Mouse (Mus musculus): ENCODE results near the gene Gemin2. TPM values are rescaled to one million over a fixed set of nuclear protein-coding genes. Genes with fewer than 3 reads are reported as not detected.
A peak's percentile ranks its signal among the peaks of the same experiment; 100 is the strongest.
"Not testable (repeated sequence)": the region's sequence is repeated elsewhere in the genome, so short reads cannot be mapped to it uniquely, and the experiment has no call there.

Gemin2 gene
- total RNA-seq, 2 experiments from 2014 or later, result 8.3 to 8.8 TPM

- no peak for DNase-seq (ENCODE audit: low spot score in 2 of 2)
Observed at GRCm38 (mm10) chr12:59056222-59056621, 43.0 kb downstream of the Gemin2 start.

- DNase-seq (ENCODE audit: low spot score in 2 of 2), result not testable (repeated sequence)
Observed at GRCm38 (mm10) chr12:59058242-59058641, 45.0 kb downstream of the Gemin2 start.

- DNase-seq (ENCODE audit: low spot score in 2 of 2), result no peak
Observed at GRCm38 (mm10) chr12:59060322-59060721, 47.1 kb downstream of the Gemin2 start.

- peak; percentile 76 to 84 for DNase-seq (ENCODE audit: low spot score in 2 of 2)
Observed at GRCm38 (mm10) chr12:59060993-59061595, 47.9 kb downstream of the Gemin2 start, which contains the start of gene Trappc6b. Gene Trappc6b (minus strand): TSS chr12:59061472.

GRCm38 (mm10) chr12:59064837-59065236, 51.6 kb downstream of the Gemin2 start:
- no peak for DNase-seq (ENCODE audit: low spot score in 2 of 2)

- no peak for DNase-seq (ENCODE audit: low spot score in 2 of 2)
Observed at GRCm38 (mm10) chr12:59065776-59066175, 52.6 kb downstream of the Gemin2 start.

GRCm38 (mm10) chr12:59066448-59067077, 53.4 kb downstream of the Gemin2 start, which contains the start of gene Pnn:
Gene Pnn (plus strand): TSS chr12:59066884.
- peak; percentile 98 to 99 for DNase-seq (ENCODE audit: low spot score in 2 of 2)

GRCm38 (mm10) chr12:59067095-59067494, 53.9 kb downstream of the Gemin2 start:
- no peak for DNase-seq (ENCODE audit: low spot score in 2 of 2)

GRCm38 (mm10) chr12:59068791-59069190, 55.6 kb downstream of the Gemin2 start:
- DNase-seq (ENCODE audit: low spot score in 2 of 2), result no peak

- DNase-seq (ENCODE audit: low spot score in 2 of 2), result no peak
Observed at GRCm38 (mm10) chr12:59072286-59072685, 59.1 kb downstream of the Gemin2 start.

- DNase-seq (ENCODE audit: low spot score in 2 of 2), result peak in 1 of 2 experiments; percentile 15
Observed at GRCm38 (mm10) chr12:59074052-59074451, 60.9 kb downstream of the Gemin2 start.

- DNase-seq (ENCODE audit: low spot score in 2 of 2), result no peak
Observed at GRCm38 (mm10) chr12:59076996-59077395, 63.8 kb downstream of the Gemin2 start.

GRCm38 (mm10) chr12:59077883-59078282, 64.7 kb downstream of the Gemin2 start:
- DNase-seq (ENCODE audit: low spot score in 2 of 2), result no peak

Other genes starting within 250 kb of the Gemin2 start
- 100 to 1,000 TPM in 1 of 2 experiments, 10 to 100 TPM in 1; 99.5 to 105 TPM for gene Sec23a, start 1.4 kb upstream of the Gemin2 start, total RNA-seq (2021)
- gene Trappc6b, start 48.1 kb downstream of the Gemin2 start, total RNA-seq (2021), result 100 to 1,000 TPM; 103 to 118 TPM
- gene Pnn, start 53.5 kb downstream of the Gemin2 start, total RNA-seq (2021), result 10 to 100 TPM; 57.2 to 61.0 TPM
- gene Mia2, start 82.4 kb downstream of the Gemin2 start, total RNA-seq (2021), result 10 to 100 TPM; 44.2 to 48.4 TPM
- 10 to 100 TPM; 60.3 to 64.4 TPM for gene Fbxo33, start 206.3 kb downstream of the Gemin2 start, total RNA-seq (2021)

All from layer of hippocampus, adult 18-20 months (tissue).